Mouse (Mus musculus) Patski (cell line): Measurements from ENCODE around the gene Arl10. TPM values are rescaled to one million over a fixed set of nuclear protein-coding genes. Genes with fewer than 3 reads are reported as not detected.
A peak's percentile ranks its signal among the peaks of the same experiment; 100 is the strongest.

ENCODE experiments used
- ATAC-seq: fragments of 100-300 bp; one replicate; pipeline ENCODE4 v1.8.0; 2021
- CTCF ChIA-PET: fragments of 350-600 bp; sonication (Branson Sonifier 250); formaldehyde crosslinking; loops from one replicate; lab custom pipeline; 2022; ENCODE audit warnings: inconsistent platforms; lab: Charles Lee
- POLR2A ChIA-PET: fragments of 350-600 bp; sonication (Branson Sonifier 250); formaldehyde crosslinking; loops from one replicate; lab custom pipeline; 2022; ENCODE audit warnings: antibody characterized with exemption, inconsistent platforms; lab: Charles Lee
- DNase-seq: peaks from one replicate; pipeline ENCODE4 v3.0.0-alpha.2; 2011; ENCODE audit warnings: low read depth, low spot score
- H3K27me3 ChIP-seq: fragments of 371-371 bp; one replicate; pipeline ENCODE4 v1.5.1; 2021
- CTCF ChIP-seq: fragments of 100-300 bp; IDR thresholded peaks from one replicate; pipeline ENCODE4 v1.5.1; 2021
- in situ Hi-C: fragments of 300-500 bp; cut with MboI; formaldehyde crosslinking; loops from 3 replicates; pipeline ENCODE4 v1.11.1; 2018; ENCODE audit warnings: low pct_unique_long_range_greater_than_20kb, mixed read lengths
- polyA plus RNA-seq: library from polyadenylated mRNA; unstranded; gene quantifications from one replicate; pipeline ENCODE4 v1.2.3, GENCODE M21; 2021

Gene Arl10
- polyA plus RNA-seq, 1 experiment from 2014 or later = 26.6 TPM

DNA sequence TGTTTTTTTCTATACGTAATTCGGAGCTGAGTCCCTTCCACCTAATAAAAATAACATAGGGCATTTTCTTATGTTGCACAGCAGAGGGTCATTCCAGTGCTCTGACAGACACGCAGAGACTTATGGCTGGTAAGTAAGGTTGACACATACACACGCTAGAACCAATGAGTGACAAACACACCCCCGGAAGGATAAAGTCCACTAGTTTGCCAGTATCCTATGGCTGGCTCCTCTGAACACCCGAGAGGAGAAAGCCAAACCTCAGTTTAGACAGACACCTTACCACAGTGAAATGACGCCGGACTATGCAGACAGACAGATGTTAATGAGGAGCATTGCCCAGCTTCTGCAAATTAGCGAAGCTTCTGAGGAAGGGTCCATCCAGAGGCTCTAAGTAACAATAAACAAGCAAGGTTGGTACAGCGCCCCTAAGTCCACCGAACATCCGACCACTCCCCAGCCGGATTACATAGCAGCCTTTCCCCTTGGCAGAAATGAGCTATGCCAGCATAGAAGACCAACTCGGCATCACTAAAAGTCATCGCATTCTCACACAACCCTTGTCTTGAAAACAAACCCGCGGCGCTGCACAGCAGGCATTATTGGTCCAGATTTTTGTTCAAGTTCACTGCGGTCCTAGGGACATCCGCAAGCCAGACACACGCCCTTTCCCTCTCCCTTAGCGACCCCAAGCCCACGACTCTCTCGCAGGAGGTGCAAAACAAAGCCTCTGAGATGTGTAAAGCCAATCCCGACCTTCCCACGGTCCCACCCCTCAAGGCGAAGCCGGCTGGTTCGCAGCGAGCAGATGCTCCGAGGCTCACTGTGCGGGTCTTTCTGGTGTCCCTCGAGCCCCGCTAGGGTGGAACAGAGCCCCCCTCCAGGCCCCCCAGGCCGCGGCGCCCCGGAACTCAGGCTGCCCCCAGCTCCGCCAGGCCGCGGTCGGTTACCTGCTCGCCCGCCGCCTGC, 10.3 kb upstream of the Arl10 start:
- H3K27me3 ChIP-seq = no peaks in the 10 kb centered on the region
- DNase-seq = no peak
- in situ Hi-C loops = no loop called here
- ChIA-PET POLR2A (interaction anchor here (1.3 kb wide), 1 partner anchor 14 kb away, joined by 4 read pairs; no protein-coding TSS in a partner anchor), CTCF (interaction anchor here (1.5 kb wide), 1 partner anchor 15 kb away, joined by 4 read pairs; no protein-coding TSS in a partner anchor)
- ATAC-seq = peak; percentile 15
- TF ChIP-seq CTCF = no peak

DNA sequence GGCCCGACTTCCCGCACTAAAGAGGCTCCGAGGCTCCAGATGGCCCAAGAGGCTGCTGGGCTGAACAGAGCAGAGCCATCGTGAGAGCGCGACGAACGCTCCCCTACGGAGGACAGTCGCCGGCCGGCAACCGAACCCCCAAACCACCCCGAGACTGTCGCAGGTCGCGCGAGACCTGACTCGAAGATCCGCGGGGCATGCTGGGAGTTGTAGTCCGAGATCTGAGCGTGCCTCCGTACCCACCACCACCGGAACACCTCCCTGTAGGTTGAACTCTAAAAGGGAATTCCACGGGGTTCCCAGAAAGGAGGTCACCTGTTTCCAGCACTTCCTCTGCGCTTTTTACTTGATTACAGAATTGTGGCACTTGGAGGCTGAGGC, 9.6 kb upstream of the Arl10 start, which contains the start of gene 4833439L19Rik:
TSS of gene 4833439L19Rik (minus strand) at position 235 of the 381 bp plus-strand sequence.
- CTCF ChIA-PET = interaction anchor here (1.1 to 1.6 kb wide), 3 partner anchors 14 to 98 kb away, joined by 3 to 4 read pairs (median 3); no protein-coding TSS in a partner anchor
- TF ChIP-seq CTCF = no peak
- ATAC-seq = peak; percentile 84
- in situ Hi-C loops = no loop called here
- DNase-seq = peak; percentile 33
- H3K27me3 ChIP-seq = no peaks in the 10 kb centered on the region
- POLR2A ChIA-PET = interaction anchor here (1.3 kb wide), 1 partner anchor 15 kb away, joined by 4 read pairs; no protein-coding TSS in a partner anchor

- H3K27me3 ChIP-seq = no peaks in the 10 kb centered on the region
- DNase-seq (no peak), ATAC-seq (no peak)
- CTCF ChIA-PET = interaction anchor here (0.6 to 1.6 kb wide), 5 partner anchors 10 to 133 kb away, joined by 3 to 4 read pairs (median 3); no protein-coding TSS in a partner anchor
- in situ Hi-C loops = no loop called here
- TF ChIP-seq CTCF = no peak
- POLR2A ChIA-PET = interaction anchor here (1.1 kb wide), 1 partner anchor 13 kb away, joined by 3 read pairs; no protein-coding TSS in a partner anchor
These were observed 9.0 kb upstream of the Arl10 start for GRCm38 (mm10) chr13:54565594-54566345.

GRCm38 (mm10) chr13:54568380-54568779, 6.4 kb upstream of the Arl10 start:
- ATAC-seq (no peak), DNase-seq (no peak)
- POLR2A ChIA-PET = no interaction called here
- in situ Hi-C loops = no loop called here
- CTCF ChIA-PET = no interaction called here
- TF ChIP-seq CTCF = no peak
- no peaks in the 10 kb centered on the region for H3K27me3 ChIP-seq

DNA sequence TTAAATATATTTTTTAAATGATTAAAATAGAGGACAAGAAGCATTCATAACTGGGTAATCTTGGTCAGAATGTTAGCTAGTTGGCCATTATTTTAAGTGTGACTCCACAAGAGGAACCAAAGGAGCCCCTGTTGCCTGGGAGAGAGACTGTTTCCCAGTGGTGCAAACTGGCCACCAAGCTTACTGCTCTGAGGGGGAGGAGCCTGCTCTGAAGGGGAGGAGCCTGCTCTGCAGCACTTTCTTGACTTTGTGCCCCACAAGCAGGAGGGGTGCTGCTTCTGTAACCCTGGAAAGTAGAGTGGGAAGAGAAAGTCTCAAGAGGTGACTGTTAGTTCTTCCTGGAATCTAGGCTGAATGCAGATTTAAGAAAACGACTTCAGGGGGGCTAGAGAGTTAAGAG, 5.5 kb upstream of the Arl10 start:
- ChIA-PET CTCF (no interaction called here), POLR2A (no interaction called here)
- no peak for DNase-seq
- no peak for ATAC-seq
- no peak for TF ChIP-seq CTCF
- in situ Hi-C loops = no loop called here
- H3K27me3 ChIP-seq = no peaks in the 10 kb centered on the region

DNA sequence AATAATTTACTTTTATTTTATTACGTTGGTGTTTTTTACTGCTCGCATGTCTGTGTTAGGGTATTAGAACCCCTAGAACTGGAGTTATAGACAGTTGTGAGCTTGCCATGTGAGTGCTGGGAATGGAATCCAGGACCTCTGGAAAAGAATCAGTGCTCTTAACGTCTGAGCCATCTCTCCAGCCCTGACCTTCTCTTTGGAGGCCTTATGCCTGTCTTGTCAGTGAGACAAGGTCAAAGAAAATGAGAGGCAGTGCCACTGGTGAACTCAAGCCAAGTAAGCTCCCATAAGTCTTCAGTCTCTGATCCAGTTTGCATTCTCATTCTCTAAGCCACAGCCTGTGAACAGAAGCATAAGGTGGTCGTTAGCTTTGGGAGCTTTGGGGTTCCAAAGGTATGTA, 4.1 kb upstream of the Arl10 start:
- in situ Hi-C loops = loop anchor here (10.0 kb wide), 1 partner anchor 114 kb away; no protein-coding TSS in a partner anchor

GRCm38 (mm10) chr13:54571637-54572036, 3.2 kb upstream of the Arl10 start:
- TF ChIP-seq CTCF = no peak
- CTCF ChIA-PET = no interaction called here
- ATAC-seq (no peak), DNase-seq (no peak)
- POLR2A ChIA-PET = no interaction called here
- no peaks in the 10 kb centered on the region for H3K27me3 ChIP-seq
- in situ Hi-C loops = loop anchor here (10.0 kb wide), 1 partner anchor 113 kb away; no protein-coding TSS in a partner anchor

More for the DNA sequence above, 4.1 kb upstream of the Arl10 start:
- CTCF ChIA-PET = no interaction called here
- POLR2A ChIA-PET = no interaction called here
- no peak for TF ChIP-seq CTCF
- ATAC-seq (no peak), DNase-seq (no peak)
- no peaks in the 10 kb centered on the region for H3K27me3 ChIP-seq

- in situ Hi-C loops = loop anchor here (10.0 kb wide), 1 partner anchor 112 kb away; no protein-coding TSS in a partner anchor
- DNase-seq = no peak
- ChIA-PET CTCF (no interaction called here), POLR2A (no interaction called here)
- TF ChIP-seq CTCF = no peak
- ATAC-seq = no peak
- no peaks in the 10 kb centered on the region for H3K27me3 ChIP-seq
These were observed 2.2 kb upstream of the Arl10 start for GRCm38 (mm10) chr13:54572621-54573020.

DNA sequence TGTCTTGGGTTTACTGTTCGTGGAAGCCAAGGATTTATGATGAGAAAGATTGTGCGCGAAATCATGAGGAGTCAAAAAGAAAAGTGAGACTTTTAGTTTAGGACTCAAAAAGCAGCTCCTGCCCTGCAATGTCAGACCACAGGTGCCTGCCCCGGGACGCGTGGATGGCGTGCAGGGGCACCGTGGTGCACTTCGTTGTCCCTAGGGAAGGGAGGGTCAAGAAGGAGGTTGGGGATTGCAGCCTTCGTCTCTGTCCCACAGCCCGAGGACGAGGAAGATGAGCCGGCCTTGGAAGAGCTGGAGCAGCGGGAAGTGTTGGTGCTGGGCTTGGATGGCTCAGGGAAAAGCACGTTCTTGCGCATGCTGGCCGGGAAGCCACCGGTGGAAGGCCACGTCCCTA, 674 bp downstream of the Arl10 start:
- in situ Hi-C loops = loop anchor here (5.0 to 10.0 kb wide), 2 partner anchors 42 to 109 kb away; no protein-coding TSS in a partner anchor
- no peaks in the 10 kb centered on the region for H3K27me3 ChIP-seq
- POLR2A ChIA-PET = no interaction called here
- CTCF ChIA-PET = interaction anchor here (1.4 kb wide), 1 partner anchor 9 kb away, joined by 3 read pairs; no protein-coding TSS in a partner anchor
- ATAC-seq = peak; percentile 3
- DNase-seq = no peak
- TF ChIP-seq CTCF = no peak
